Mouse (Mus musculus): ENCODE results near the gene Syngap1.

DNA sequence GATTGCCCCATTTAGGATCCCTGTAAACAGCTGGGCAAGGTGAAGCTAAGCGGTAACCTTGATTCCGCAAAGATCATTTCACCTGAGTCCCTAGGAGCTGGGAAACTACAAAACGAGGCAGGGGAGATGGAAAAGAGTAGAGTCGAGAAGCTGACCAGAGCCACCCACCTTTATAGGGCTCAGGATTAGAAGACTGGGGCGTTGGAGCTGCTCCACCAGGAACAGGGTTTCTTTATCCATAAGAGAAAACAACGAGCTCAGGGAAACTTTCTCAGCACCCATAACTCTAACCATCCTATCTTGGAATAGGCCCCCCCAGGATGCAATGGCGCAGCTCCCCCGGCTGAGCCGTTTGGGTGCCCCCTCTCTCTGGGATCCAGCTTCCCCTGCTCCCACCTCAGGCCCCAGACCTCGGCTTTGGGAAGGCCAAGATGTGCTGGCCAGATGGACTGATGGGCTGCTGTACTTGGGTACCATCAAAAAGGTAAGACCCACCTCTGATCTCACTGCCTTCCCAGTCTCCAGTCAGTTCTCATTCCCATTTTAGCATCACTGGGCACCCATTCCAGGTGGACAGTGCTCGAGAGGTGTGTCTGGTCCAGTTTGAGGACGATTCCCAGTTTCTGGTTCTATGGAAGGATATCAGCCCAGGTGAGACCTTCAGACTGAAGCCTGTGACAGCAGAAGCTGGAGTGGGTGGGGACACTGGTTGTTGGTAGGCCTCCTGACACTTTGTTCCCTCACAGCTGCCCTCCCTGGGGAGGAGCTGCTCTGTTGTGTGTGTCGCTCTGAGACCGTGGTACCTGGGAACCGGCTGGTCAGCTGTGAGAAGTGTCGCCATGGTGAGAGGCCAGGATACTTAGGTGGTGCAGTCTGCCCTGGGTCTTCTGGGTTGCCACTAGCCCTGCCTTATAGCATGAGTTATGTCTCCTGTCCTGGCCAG, 6.9 kb upstream of the Syngap1 start:
- TF ChIP-seq CTCF (IDR thresholded peaks at IDR 0.05; ENCODE audit: borderline replicate concordance, extremely low read depth, insufficient read depth, insufficient read length) (no peak), POLR2A (IDR thresholded peaks at IDR 0.05; ENCODE audit: borderline replicate concordance, extremely low read depth, insufficient read depth, insufficient read length, poor library complexity, severe bottlenecking) (no peak)
